Mouse (Mus musculus): Measurements from ENCODE around the gene Gm10762. TPM values are rescaled to one million over a fixed set of nuclear protein-coding genes. Genes with fewer than 3 reads are reported as not detected.

The Gm10762 gene
- 2.1 and 5.6 TPM in 2 replicates for polyA plus RNA-seq (2021; fragmentation: Nextera tagmentation)
- long read RNA-seq, experiment 1, partial matches to known transcripts, result 0 of 1 reads
- long read RNA-seq, experiment 1, other reads (novel, unspliced or antisense), result 0 of 1 reads
- long read RNA-seq, experiment 2, partial matches to known transcripts, result 0 of 2 reads
- long read RNA-seq, experiment 2, other reads (novel, unspliced or antisense), result 0 of 2 reads

GRCm38 (mm10) chr2:128967661-128968441 lies at the start of gene Gm10762:
Gene Gm10762 (minus strand): TSS chr2:128967725.

GRCm38 (mm10) chr2:128966641-128967580 lies 614 bp downstream of the Gm10762 start, which contains the start of gene Zc3h6:
Gene Zc3h6 (plus strand): TSS chr2:128967402.

GRCm38 (mm10) chr2:128943538-128944528 lies 23.7 kb downstream of the Gm10762 start, which contains the start of gene Zc3h8:
Gene Zc3h8 (minus strand): TSS chr2:128944077.

Other genes starting within 250 kb of the Gm10762 start
- 21.5 and 21.9 TPM in 2 replicates for gene Tmem87b, start 149.6 kb downstream of the Gm10762 start, polyA plus RNA-seq (2021; fragmentation: Nextera tagmentation)
- gene Fbln7, start 104.7 kb downstream of the Gm10762 start, polyA plus RNA-seq (2021; fragmentation: Nextera tagmentation), result 1.8 TPM in 2 replicates
- gene Zc3h8, start 23.6 kb downstream of the Gm10762 start, polyA plus RNA-seq (2021; fragmentation: Nextera tagmentation), result 9.6 and 10.2 TPM in 2 replicates
- 3.5 and 10.7 TPM in 2 replicates for gene Zc3h6, start 323 bp downstream of the Gm10762 start, polyA plus RNA-seq (2021; fragmentation: Nextera tagmentation)
- gene Vinac1, start 80.4 kb upstream of the Gm10762 start, polyA plus RNA-seq (2021; fragmentation: Nextera tagmentation), result 0.08 and 0.13 TPM in 2 replicates
- gene Ttl, start 98.2 kb upstream of the Gm10762 start, polyA plus RNA-seq (2021; fragmentation: Nextera tagmentation), result 29.5 and 31.2 TPM in 2 replicates
- gene Polr1b, start 133.3 kb upstream of the Gm10762 start, polyA plus RNA-seq (2021; fragmentation: Nextera tagmentation), result 3.3 TPM in 2 replicates
- gene Chchd5, start 162.0 kb upstream of the Gm10762 start, polyA plus RNA-seq (2021; fragmentation: Nextera tagmentation), result 22.4 and 25.1 TPM in 2 replicates
- gene Slc20a1, start 231.0 kb upstream of the Gm10762 start, polyA plus RNA-seq (2021; fragmentation: Nextera tagmentation), result 18.7 and 24.3 TPM in 2 replicates

All from left cerebral cortex, adult 6 months (tissue).